Mouse (Mus musculus): ENCODE results near the gene Bloc1s3.
A peak's percentile ranks its signal among the peaks of the same experiment; 100 is the strongest.

GRCm38 (mm10) chr7:19503481-19504068, 4.6 kb downstream of the Bloc1s3 start:
- TF ChIP-seq CTCF (IDR thresholded peaks at IDR 0.05; ENCODE audit: insufficient read depth, low read length) (peak; percentile 80), POLR2A (IDR thresholded peaks at IDR 0.05; ENCODE audit: borderline replicate concordance, extremely low read depth, low read depth, low read length) (no peak)
